28 mouse cellular contexts compared by ENCODE assay signal in genomic region chr3:14659894-14660293, GRCm38 (mm10). TPM values are rescaled to one million over a fixed set of nuclear protein-coding genes. Genes with fewer than 3 reads are reported as not detected.
DNase-seq lines count a peak whose midpoint lies in the region; ATAC-seq lines count a peak whose summit lies in the region.
"Had no signal": no experiment of that assay in that cellular context is flagged by ENCODE, and none has a peak within 500 bp of the region (broad histone marks: within the 10 kb centered on the region; RNA-seq: fewer than 3 reads in every experiment).

No protein-coding gene starts in this region.

- no peaks in the 10 kb centered on the region for H3K9me3 ChIP-seq in megakaryocyte, embryonic 14.5 days
- H3K9me3 ChIP-seq in limb, embryonic 10.5 days (replicated peaks) = no peaks in the 10 kb centered on the region
- H3K9me3 ChIP-seq: embryonic facial prominence, embryonic 12.5 days; G1E; heart, embryonic 12.5 days; heart, embryonic 15.5 days; intestine, embryonic 15.5 days had no signal

- peak overlapping the region; percentile 14 for H3K4me3 ChIP-seq in megakaryocyte, embryonic 14.5 days (replicated peaks)
- H3K4me3 ChIP-seq in limb, embryonic 10.5 days = no peak overlapping the region
- H3K4me3 ChIP-seq: embryonic facial prominence, embryonic 12.5 days; gastrocnemius, adult 2 months; heart, embryonic 12.5 days; heart, embryonic 15.5 days; intestine, embryonic 15.5 days had no signal

- DNase-seq in 416B (ENCODE audit: low read depth) = peak; percentile 19
- DNase-seq in gonadal fat pad, adult 2 months (ENCODE audit: low read depth) = peak; percentile 96
- DNase-seq in limb, embryonic 10.5 days (ENCODE audit: low spot score) = no peak
- DNase-seq in cerebellum, postnatal 4 days (ENCODE audit: low spot score in 2 of 2) = no peak
- DNase-seq in kidney, postnatal 36 days = no peak
- no peak for DNase-seq in adrenal gland, adult 8-10 months
- DNase-seq: adrenal gland, postnatal 14 days; cerebellum, adult 11 months; cerebellum, adult 2 months; cerebellum, adult 9-11 months; cerebellum, postnatal 25 days; forebrain, postnatal 0 days; gastrocnemius, adult 2 months; gastrocnemius, postnatal 14 days; heart, adult 18-20 months; heart, postnatal 10 days; heart, postnatal 36 days had no signal

- no peaks in the 10 kb centered on the region for H3K27me3 ChIP-seq in megakaryocyte, embryonic 14.5 days (replicated peaks)
- no peaks in the 10 kb centered on the region for H3K27me3 ChIP-seq in limb, embryonic 10.5 days (ENCODE audit: low read depth, poor library complexity, severe bottlenecking)
- H3K27me3 ChIP-seq: CH12.LX; embryonic facial prominence, embryonic 12.5 days; heart, embryonic 12.5 days; heart, embryonic 15.5 days; intestine, embryonic 15.5 days had no signal

- no peak overlapping the region for H3K27ac ChIP-seq in limb, embryonic 10.5 days
- H3K27ac ChIP-seq: embryonic facial prominence, embryonic 12.5 days; gastrocnemius, adult 2 months; heart, embryonic 15.5 days; hindbrain, embryonic 14.5 days; intestine, embryonic 15.5 days had no signal

- peaks cover 19% of the 10 kb centered on the region for H3K4me1 ChIP-seq in megakaryocyte, embryonic 14.5 days
- H3K4me1 ChIP-seq in limb, embryonic 10.5 days = peaks cover 4% of the 10 kb centered on the region; the same call in 1 of the 2 replicates
- H3K4me1 ChIP-seq: embryonic facial prominence, embryonic 12.5 days; heart, embryonic 12.5 days; heart, embryonic 15.5 days; intestine, embryonic 15.5 days had no signal

- 79% methylated on average over 4 of the region's 4 CpGs for WGBS in limb, embryonic 10.5 days

- H3K36me3 ChIP-seq in megakaryocyte, embryonic 14.5 days (replicated peaks; ENCODE audit: low read length) = peaks cover 36% of the 10 kb centered on the region
- H3K36me3 ChIP-seq in limb, embryonic 10.5 days = no peaks in the 10 kb centered on the region
- H3K36me3 ChIP-seq: embryonic facial prominence, embryonic 12.5 days; heart, embryonic 12.5 days; heart, embryonic 15.5 days; intestine, embryonic 15.5 days had no signal

- peak; percentile 34 for ATAC-seq in common myeloid progenitor, adult 5-6 weeks (replicated peaks; ENCODE audit: low read depth, poor library complexity, severe bottlenecking)
- ATAC-seq: forebrain, embryonic 14.5 days; forebrain, postnatal 0 days; intestine, embryonic 15.5 days; Patski had no signal

RNA-seq across cellular contexts. Expression of gene Car13, which starts 18.4 kb away (rescaled TPM):
- 8.5 and 15.9 TPM in 2 replicates for total RNA-seq in common myeloid progenitor, adult 5-6 weeks (2017)
- 4.0 and 5.9 TPM in 2 replicates for polyA plus RNA-seq in gonadal fat pad, adult 2 months (2012; rRNA removed)
- 0.47 TPM in 1 of 2 replicates, not detected in the other for polyA plus RNA-seq in megakaryocyte, embryonic 14.5 days (2012; ENCODE audit: insufficient read depth, low replicate concordance)
- polyA plus RNA-seq in limb, embryonic 10.5 days (2016; fragmentation: Nextera tagmentation; extraction: Ambion mirVana) = 3.6 and 3.9 TPM in 2 replicates
- 1 to 10 TPM; 2.2 to 7.6 (median 6.0) TPM for total RNA-seq in adrenal gland, adult 8-10 months (2022)

RNA-seq across cellular contexts. Expression of gene 1810022K09Rik, which starts 48.8 kb away (rescaled TPM):
- 661 and 1,036 TPM in 2 replicates for total RNA-seq in common myeloid progenitor, adult 5-6 weeks (2017)
- polyA plus RNA-seq in gonadal fat pad, adult 2 months (2012; rRNA removed) = 10.7 and 12.6 TPM in 2 replicates
- 20.9 TPM in 1 of 2 replicates, not detected in the other for polyA plus RNA-seq in megakaryocyte, embryonic 14.5 days (2012; ENCODE audit: insufficient read depth, low replicate concordance)
- 416 and 454 TPM in 2 replicates for polyA plus RNA-seq in limb, embryonic 10.5 days (2016; fragmentation: Nextera tagmentation; extraction: Ambion mirVana)
- total RNA-seq in adrenal gland, adult 8-10 months (2022) = 100 to 1,000 TPM; 127 to 162 (median 148) TPM

Comparison
In these comparisons a context has a peak if more than half of its experiments do, and no peak if none do; other contexts are left out.
1. DNase-seq: peak in 416B (single experiment) and gonadal fat pad, adult 2 months (single experiment); none in limb, embryonic 10.5 days (single experiment), cerebellum, postnatal 4 days (0 of 2), kidney, postnatal 36 days (0 of 2) and adrenal gland, adult 8-10 months (single experiment).
2. RNA of gene 1810022K09Rik, which starts 48.8 kb away (polyA plus RNA-seq): 416 to 454 TPM in limb, embryonic 10.5 days; 20.9 TPM in megakaryocyte, embryonic 14.5 days and 10.7 to 12.6 TPM in gonadal fat pad, adult 2 months; every median in the first group is over 10 times any median in the second.